Mouse (Mus musculus) spleen, adult 18-20 months (tissue): ENCODE results near the gene Prdm16.

ENCODE experiments used
- DNase-seq, 2 experiments: peaks; one replicate each; pipeline ENCODE4 v3.0.0; 2022; ENCODE audit warnings: mixed read lengths in 2 of 2

Gene Prdm16

GRCm38 (mm10) chr4:154549497-154549896 is 87.2 kb downstream of the Prdm16 start:
- DNase-seq = no peak

GRCm38 (mm10) chr4:154547176-154547855 is 89.4 kb downstream of the Prdm16 start:
- no peak for DNase-seq

- no peak for DNase-seq
Measured at GRCm38 (mm10) chr4:154545296-154545695, 91.4 kb downstream of the Prdm16 start.

- DNase-seq = no peak
Measured at GRCm38 (mm10) chr4:154543921-154544320, 92.8 kb downstream of the Prdm16 start.

DNA sequence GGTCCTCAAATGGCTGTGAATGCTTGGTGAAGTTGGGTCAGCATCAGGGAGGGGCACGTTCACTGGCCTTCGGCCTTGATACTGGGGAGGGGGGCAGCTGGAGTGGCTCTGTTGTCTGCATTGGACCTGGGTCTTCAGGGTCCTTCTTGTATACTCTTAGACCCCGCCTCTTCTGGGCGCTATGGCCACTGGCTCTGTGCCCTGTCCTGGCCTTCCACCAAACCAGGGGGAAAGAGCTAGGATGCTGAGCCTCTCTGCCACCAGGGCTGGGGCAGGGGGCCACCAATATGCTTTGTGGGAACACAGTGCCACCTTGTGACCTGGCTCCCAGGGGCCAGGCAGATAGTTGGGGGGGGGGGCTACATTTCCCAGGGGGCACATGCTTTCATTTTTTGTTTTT is 93.5 kb downstream of the Prdm16 start:
- DNase-seq = no peak

GRCm38 (mm10) chr4:154542568-154542967 is 94.1 kb downstream of the Prdm16 start:
- DNase-seq = no peak

GRCm38 (mm10) chr4:154541632-154542276 is 94.9 kb downstream of the Prdm16 start:
- DNase-seq = no peak

- no peak for DNase-seq
Measured at GRCm38 (mm10) chr4:154540671-154541070, 96.0 kb downstream of the Prdm16 start.

DNA sequence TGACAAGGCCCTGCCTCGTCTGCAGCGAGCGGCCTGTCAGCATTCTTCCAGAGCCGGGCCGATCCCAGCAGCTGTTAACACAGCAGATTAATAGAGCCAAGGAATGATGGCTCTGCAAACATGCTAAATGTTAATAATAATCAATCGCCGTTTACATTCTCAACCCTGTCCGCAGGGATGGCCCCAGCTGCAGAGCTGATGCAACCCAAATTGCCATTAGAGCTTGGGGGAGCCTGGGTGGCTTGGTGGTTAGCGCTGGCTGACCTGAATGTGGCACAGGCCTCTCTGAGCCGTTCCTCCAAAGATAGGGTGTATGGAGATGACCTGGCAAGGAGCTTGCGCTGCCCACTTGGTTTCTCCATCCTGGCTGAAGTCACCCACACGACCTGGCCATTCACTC is 97.0 kb downstream of the Prdm16 start:
- no peak for DNase-seq

DNA sequence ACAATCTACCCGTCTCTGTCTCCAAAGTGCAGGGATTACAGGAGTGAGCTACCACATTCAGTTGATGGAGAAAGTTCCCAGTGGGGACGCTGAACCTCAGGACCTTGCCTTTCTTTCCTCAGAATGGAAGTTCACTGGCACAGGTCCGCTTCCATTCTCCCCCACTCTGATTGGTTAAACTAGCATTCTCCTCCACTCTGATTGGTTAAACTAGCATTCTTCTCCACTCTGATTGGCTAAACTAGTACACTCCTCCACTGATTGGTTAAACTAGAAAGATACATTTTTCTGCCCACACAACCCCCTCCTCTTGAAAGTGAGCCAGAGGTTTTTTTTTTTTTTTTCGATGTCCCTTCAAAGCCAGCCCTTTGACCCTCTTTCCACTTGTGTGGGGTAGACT is 97.9 kb downstream of the Prdm16 start:
- no peak for DNase-seq

DNA sequence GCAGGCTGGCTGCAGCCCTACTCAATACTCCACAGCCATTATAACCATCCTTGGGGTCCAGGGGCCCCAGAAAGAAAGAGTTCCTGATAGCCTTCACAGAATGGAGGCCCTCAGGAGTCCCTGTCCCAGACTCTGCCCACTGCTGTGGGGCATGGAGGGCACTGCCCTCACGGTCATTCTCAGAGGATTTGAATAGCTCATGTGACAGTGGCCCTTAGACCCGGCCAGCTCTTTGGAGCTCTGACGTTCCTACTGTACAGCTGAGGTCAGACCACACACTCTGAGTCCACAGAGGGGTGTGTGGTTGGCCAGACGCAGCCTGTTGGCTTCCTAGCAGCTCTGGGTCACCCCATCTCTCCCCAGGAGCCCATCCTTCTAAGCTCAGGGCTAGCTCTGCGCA is 100.6 kb downstream of the Prdm16 start:
- DNase-seq = no peak

- no peak for DNase-seq
Measured at GRCm38 (mm10) chr4:154531368-154531767, 105.3 kb downstream of the Prdm16 start.

DNA sequence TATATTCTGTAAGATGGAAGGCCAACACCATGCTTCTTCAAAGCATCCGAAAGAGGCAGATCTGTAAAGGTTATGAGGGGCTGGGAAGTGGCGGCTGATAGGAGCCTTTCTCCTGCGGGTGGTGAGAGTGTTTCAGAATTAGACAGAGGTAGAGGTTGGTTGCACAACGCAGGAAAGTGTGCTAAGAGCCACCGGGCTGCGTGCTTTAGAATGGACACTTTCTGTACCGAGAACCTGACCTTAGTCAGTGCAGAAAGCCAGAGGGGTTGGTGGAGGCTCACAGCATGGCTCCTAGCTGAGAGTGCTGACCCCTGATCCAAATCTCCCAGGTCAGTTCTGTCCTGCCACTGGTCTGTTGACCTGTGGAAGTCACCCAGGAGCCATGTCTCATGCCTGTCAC is 106.3 kb downstream of the Prdm16 start:
- no peak for DNase-seq

DNA sequence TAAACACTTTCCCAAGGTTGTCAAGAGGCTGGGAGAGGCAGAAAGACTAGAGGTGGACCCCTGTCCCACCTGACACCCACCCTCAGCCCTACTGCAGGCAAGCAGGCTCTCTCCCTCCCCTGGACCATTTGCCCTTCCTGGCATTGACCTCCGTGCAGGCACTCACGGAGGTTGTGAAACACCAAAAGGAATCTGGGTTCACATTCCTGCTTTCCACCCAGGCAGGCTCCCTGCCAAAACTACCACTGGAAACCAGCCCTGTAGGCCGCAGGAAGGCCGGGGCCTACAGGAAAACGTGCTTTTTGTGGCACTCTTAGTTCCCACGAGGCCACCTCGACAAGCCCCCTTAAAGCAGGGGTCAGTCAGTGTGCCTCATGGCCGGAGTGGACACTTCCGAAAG is 109.2 kb downstream of the Prdm16 start:
- no peak for DNase-seq

DNA sequence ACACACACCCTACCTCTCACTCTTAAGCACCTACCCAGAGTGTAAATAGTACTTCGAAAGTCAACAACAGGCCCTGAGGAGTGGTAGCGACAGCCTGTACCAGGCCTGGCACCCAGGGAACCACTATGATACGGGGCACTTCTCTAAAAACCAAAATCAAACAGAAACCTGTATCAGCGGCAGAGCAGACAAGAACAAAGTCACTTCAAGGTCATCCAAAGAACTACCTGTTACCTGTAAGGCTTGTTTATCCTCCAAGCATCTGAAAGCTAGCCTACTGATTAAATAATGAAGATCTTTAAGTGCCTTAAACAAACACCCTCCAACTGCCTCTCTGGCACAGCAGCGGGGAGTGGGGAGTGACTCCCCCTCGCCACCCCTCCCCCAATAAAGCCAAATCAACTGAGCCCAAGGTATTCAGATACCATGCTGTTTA is 110.3 kb downstream of the Prdm16 start:
- DNase-seq = no peak

GRCm38 (mm10) chr4:154523898-154524297 is 112.8 kb downstream of the Prdm16 start:
- no peak for DNase-seq

- DNase-seq = no peak
Measured at GRCm38 (mm10) chr4:154521881-154522676, 114.6 kb downstream of the Prdm16 start.

DNA sequence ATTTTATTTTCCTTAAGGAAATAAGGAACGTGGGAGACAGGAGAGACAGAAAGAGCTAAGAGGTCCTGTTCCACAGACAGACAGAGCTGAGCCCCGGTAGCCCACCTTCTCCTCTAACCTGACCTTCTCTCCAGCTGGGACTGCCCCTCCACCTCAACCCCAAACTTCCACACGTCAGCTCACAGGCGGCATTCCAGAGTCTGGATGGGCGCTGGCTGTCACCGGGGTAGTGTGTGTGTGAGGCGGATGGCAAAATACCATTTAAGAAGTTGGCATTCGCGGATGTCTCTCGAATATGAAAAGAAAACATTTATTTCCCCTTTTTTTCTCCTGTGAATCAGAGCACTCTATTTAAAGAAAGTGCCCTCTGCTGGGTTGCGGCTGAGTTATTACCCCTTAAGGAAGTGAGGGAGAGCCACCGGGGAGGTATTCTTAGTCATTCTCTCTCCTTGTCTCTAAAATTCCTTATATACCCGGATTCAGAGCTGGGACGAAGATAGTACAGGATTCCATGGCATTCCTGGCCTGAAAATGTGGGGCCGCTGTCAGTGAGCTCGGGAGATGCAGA is 117.1 kb downstream of the Prdm16 start:
- no peak for DNase-seq

DNA sequence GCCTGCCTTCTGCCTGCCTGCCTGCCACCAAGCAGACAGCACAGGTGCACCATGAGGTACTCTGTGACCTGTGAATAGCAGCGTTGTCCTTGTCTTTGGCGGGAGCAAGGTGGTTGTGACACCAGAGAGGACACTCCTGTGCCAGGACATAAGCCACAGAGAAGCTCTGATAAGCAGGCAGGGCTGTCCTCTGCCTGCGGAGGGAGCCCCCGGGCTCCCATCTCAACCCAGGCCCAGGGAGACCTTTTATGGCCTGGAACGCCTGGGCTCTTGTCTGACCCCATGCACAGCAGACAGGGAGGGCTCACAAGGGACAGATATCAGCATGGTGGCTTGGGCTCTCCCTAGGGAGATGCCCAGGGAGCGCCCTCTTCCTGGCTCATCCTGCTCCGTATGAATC is 118.7 kb downstream of the Prdm16 start:
- no peak for DNase-seq

GRCm38 (mm10) chr4:154516470-154516869 is 120.2 kb downstream of the Prdm16 start:
- DNase-seq = no peak

GRCm38 (mm10) chr4:154513664-154514063 is 123.0 kb downstream of the Prdm16 start:
- no peak for DNase-seq

- no peak for DNase-seq
Measured at GRCm38 (mm10) chr4:154512518-154513090, 124.1 kb downstream of the Prdm16 start.

GRCm38 (mm10) chr4:154511767-154512166 is 124.9 kb downstream of the Prdm16 start:
- DNase-seq = no peak
